Mouse (Mus musculus): ENCODE data around the gene Mdh2. TPM values are rescaled to one million over a fixed set of nuclear protein-coding genes. Genes with fewer than 3 reads are reported as not detected.

The Mdh2 gene
- polyA plus RNA-seq, 1 experiment from 2014 or later: 752 TPM

- 62% methylated on average over 4 of the region's 4 CpGs for WGBS
- Histone ChIP-seq H3K27me3 (ENCODE audit: insufficient read depth, low read length) (no peaks in the 10 kb centered on the region), H3K36me3 (ENCODE audit: insufficient read depth, low read length) (no peaks in the 10 kb centered on the region), H3K9me3 (replicated peaks; ENCODE audit: low read length) (no peaks in the 10 kb centered on the region), H3K4me2 (ENCODE audit: low read length) (no peak overlapping the region), H3K9ac (ENCODE audit: low read depth, low read length) (no peak overlapping the region), H3K4me1 (replicated peaks; ENCODE audit: insufficient read depth, low read length) (no peaks in the 10 kb centered on the region), H3K4me3 (replicated peaks; ENCODE audit: low read depth, low read length) (no peak overlapping the region), H3K27ac (no peak overlapping the region)
- DNase-seq (ENCODE audit: low spot score): no peak
- ATAC-seq (replicated peaks; ENCODE audit: low FRiP score, low read depth): no peak
- peak; percentile 25; the same call in 1 of the 2 replicates for TF ChIP-seq CTCF (IDR thresholded peaks at IDR 0.05; ENCODE audit: low read depth)
Measured at GRCm38 (mm10) chr5:135803135-135803534, 24.9 kb downstream of the Mdh2 start.

- no peak overlapping the region for H3K9ac ChIP-seq (ENCODE audit: low read depth, low read length)
- H3K4me2 ChIP-seq (ENCODE audit: low read length): no peak overlapping the region
- DNase-seq (ENCODE audit: low spot score) (no peak), ATAC-seq (replicated peaks; ENCODE audit: low FRiP score, low read depth) (no peak)
- no peak overlapping the region for H3K27ac ChIP-seq
- no peak overlapping the region for H3K4me3 ChIP-seq (replicated peaks; ENCODE audit: low read depth, low read length)
- H3K9me3 ChIP-seq (replicated peaks; ENCODE audit: low read length): no peaks in the 10 kb centered on the region
- no peaks in the 10 kb centered on the region for H3K27me3 ChIP-seq (ENCODE audit: insufficient read depth, low read length)
- TF ChIP-seq CTCF (IDR thresholded peaks at IDR 0.05; ENCODE audit: low read depth): no peak
- H3K36me3 ChIP-seq (ENCODE audit: insufficient read depth, low read length): no peaks in the 10 kb centered on the region
- no peaks in the 10 kb centered on the region for H3K4me1 ChIP-seq (replicated peaks; ENCODE audit: insufficient read depth, low read length)
- WGBS: 75% methylated on average over 4 of the region's 4 CpGs
Measured at GRCm38 (mm10) chr5:135803676-135804075, 25.4 kb downstream of the Mdh2 start.

- no peak overlapping the region for H3K4me2 ChIP-seq (ENCODE audit: low read length)
- H3K4me1 ChIP-seq (replicated peaks; ENCODE audit: insufficient read depth, low read length): no peaks in the 10 kb centered on the region
- no peak for TF ChIP-seq CTCF (IDR thresholded peaks at IDR 0.05; ENCODE audit: low read depth)
- no peaks in the 10 kb centered on the region for H3K9me3 ChIP-seq (replicated peaks; ENCODE audit: low read length)
- H3K9ac ChIP-seq (ENCODE audit: low read depth, low read length): no peak overlapping the region
- DNase-seq (ENCODE audit: low spot score) (no peak), ATAC-seq (replicated peaks; ENCODE audit: low FRiP score, low read depth) (no peak)
- no peak overlapping the region for H3K27ac ChIP-seq
- WGBS: 57% methylated on average over 2 of the region's 2 CpGs
- no peaks in the 10 kb centered on the region for H3K36me3 ChIP-seq (ENCODE audit: insufficient read depth, low read length)
- no peaks in the 10 kb centered on the region for H3K27me3 ChIP-seq (ENCODE audit: insufficient read depth, low read length)
- H3K4me3 ChIP-seq (replicated peaks; ENCODE audit: low read depth, low read length): no peak overlapping the region
Measured at GRCm38 (mm10) chr5:135804735-135805134, 26.5 kb downstream of the Mdh2 start.

- Histone ChIP-seq H3K27ac (no peak within 1 kb of the TSS), H3K36me3 (ENCODE audit: insufficient read depth, low read length) (no peaks in the 10 kb centered on the region), H3K4me1 (replicated peaks; ENCODE audit: insufficient read depth, low read length) (no peaks in the 10 kb centered on the region), H3K27me3 (ENCODE audit: insufficient read depth, low read length) (no peaks in the 10 kb centered on the region), H3K4me3 (replicated peaks; ENCODE audit: low read depth, low read length) (no peak within 1 kb of the TSS), H3K9ac (ENCODE audit: low read depth, low read length) (no peak within 1 kb of the TSS), H3K4me2 (ENCODE audit: low read length) (no peak within 1 kb of the TSS), H3K9me3 (replicated peaks; ENCODE audit: low read length) (no peaks in the 10 kb centered on the region)
- TF ChIP-seq CTCF (IDR thresholded peaks at IDR 0.05; ENCODE audit: low read depth): peak; percentile 100
- peak; percentile 33 for ATAC-seq (replicated peaks; ENCODE audit: low FRiP score, low read depth)
- WGBS: 5% methylated on average over 29 of the region's 29 CpGs
- peak; percentile 88 for DNase-seq (ENCODE audit: low spot score)
Measured at GRCm38 (mm10) chr5:135806555-135807262, 28.4 kb downstream of the Mdh2 start, which contains the start of gene Srrm3. Gene Srrm3 (plus strand): TSS chr5:135806890.

- H3K9ac ChIP-seq (ENCODE audit: low read depth, low read length): no peak overlapping the region
- no peak for DNase-seq (ENCODE audit: low spot score)
- no peak overlapping the region for H3K27ac ChIP-seq
- H3K4me3 ChIP-seq (replicated peaks; ENCODE audit: low read depth, low read length): no peak overlapping the region
- H3K36me3 ChIP-seq (ENCODE audit: insufficient read depth, low read length): no peaks in the 10 kb centered on the region
- H3K9me3 ChIP-seq (replicated peaks; ENCODE audit: low read length): no peaks in the 10 kb centered on the region
- TF ChIP-seq CTCF (IDR thresholded peaks at IDR 0.05; ENCODE audit: low read depth): no peak
- no peak for ATAC-seq (replicated peaks; ENCODE audit: low FRiP score, low read depth)
- H3K4me1 ChIP-seq (replicated peaks; ENCODE audit: insufficient read depth, low read length): no peaks in the 10 kb centered on the region
- H3K4me2 ChIP-seq (ENCODE audit: low read length): no peak overlapping the region
- WGBS: 50% methylated on average over 3 of the region's 3 CpGs
- no peaks in the 10 kb centered on the region for H3K27me3 ChIP-seq (ENCODE audit: insufficient read depth, low read length)
Measured at GRCm38 (mm10) chr5:135807263-135807637, 29.0 kb downstream of the Mdh2 start.

- Histone ChIP-seq H3K9ac (ENCODE audit: low read depth, low read length) (no peak overlapping the region), H3K4me1 (replicated peaks; ENCODE audit: insufficient read depth, low read length) (no peaks in the 10 kb centered on the region), H3K4me2 (ENCODE audit: low read length) (no peak overlapping the region), H3K27ac (no peak overlapping the region), H3K27me3 (ENCODE audit: insufficient read depth, low read length) (no peaks in the 10 kb centered on the region), H3K9me3 (replicated peaks; ENCODE audit: low read length) (no peaks in the 10 kb centered on the region), H3K36me3 (ENCODE audit: insufficient read depth, low read length) (no peaks in the 10 kb centered on the region), H3K4me3 (replicated peaks; ENCODE audit: low read depth, low read length) (no peak overlapping the region)
- TF ChIP-seq CTCF (IDR thresholded peaks at IDR 0.05; ENCODE audit: low read depth): no peak
- WGBS: 68% methylated on average over 5 of the region's 5 CpGs
- no peak for ATAC-seq (replicated peaks; ENCODE audit: low FRiP score, low read depth)
- DNase-seq (ENCODE audit: low spot score): no peak
Measured at GRCm38 (mm10) chr5:135812991-135813390, 34.7 kb downstream of the Mdh2 start.

- Histone ChIP-seq H3K36me3 (ENCODE audit: insufficient read depth, low read length) (no peaks in the 10 kb centered on the region), H3K4me2 (ENCODE audit: low read length) (no peak overlapping the region), H3K27me3 (ENCODE audit: insufficient read depth, low read length) (no peaks in the 10 kb centered on the region), H3K4me3 (replicated peaks; ENCODE audit: low read depth, low read length) (no peak overlapping the region), H3K27ac (no peak overlapping the region), H3K4me1 (replicated peaks; ENCODE audit: insufficient read depth, low read length) (no peaks in the 10 kb centered on the region), H3K9me3 (replicated peaks; ENCODE audit: low read length) (no peaks in the 10 kb centered on the region), H3K9ac (ENCODE audit: low read depth, low read length) (no peak overlapping the region)
- no peak for DNase-seq (ENCODE audit: low spot score)
- ATAC-seq (replicated peaks; ENCODE audit: low FRiP score, low read depth): no peak
- whole genome bisulfite sequencing: 38% methylated on average over 7 of the region's 7 CpGs
- no peak for TF ChIP-seq CTCF (IDR thresholded peaks at IDR 0.05; ENCODE audit: low read depth)
Measured at GRCm38 (mm10) chr5:135818491-135818890, 40.2 kb downstream of the Mdh2 start.

Data from kidney, postnatal 0 days (tissue).